Mouse (Mus musculus) embryonic facial prominence, embryonic 13.5 days (tissue): ENCODE results near the gene Myo1b. TPM values are rescaled to one million over a fixed set of nuclear protein-coding genes. Genes with fewer than 3 reads are reported as not detected.
A peak's percentile ranks its signal among the peaks of the same experiment; 100 is the strongest.
"Not testable (repeated sequence)": the region's sequence is repeated elsewhere in the genome, so short reads cannot be mapped to it uniquely, and the experiment has no call there.

Experiments used
- ATAC-seq: fragments of 200-750 bp; cut with Nextera tagmentation; 2 replicates; pipeline ENCODE4 v1.8.0; 2017; ENCODE audit warnings: low read depth; ENCODE audit not compliant: insufficient number of reproducible peaks, insufficient read depth, low FRiP score, low TSS enrichment
- H3K27ac ChIP-seq: fragments of 300-500 bp; sonication (generic); 2 replicates; pipeline ENCODE4 v1.5.1; 2015; ENCODE audit warnings: moderate library complexity, mild to moderate bottlenecking, inconsistent platforms
- H3K27me3 ChIP-seq: fragments of 300-500 bp; sonication (generic); 2 replicates; pipeline ENCODE4 v1.6.1; 2015; ENCODE audit warnings: mild to moderate bottlenecking, inconsistent platforms
- H3K36me3 ChIP-seq: fragments of 300-500 bp; sonication (generic); 2 replicates; pipeline ENCODE4 v1.6.1; 2015; ENCODE audit warnings: mild to moderate bottlenecking, inconsistent platforms
- H3K4me1 ChIP-seq: fragments of 300-500 bp; sonication (generic); 2 replicates; pipeline ENCODE4 v1.6.1; 2015; ENCODE audit warnings: inconsistent platforms
- H3K4me2 ChIP-seq: fragments of 300-500 bp; sonication (generic); 2 replicates; pipeline ENCODE4 v1.6.1; 2015; ENCODE audit warnings: moderate library complexity, mild to moderate bottlenecking, inconsistent platforms
- H3K4me3 ChIP-seq: fragments of 300-500 bp; sonication (generic); 2 replicates; pipeline ENCODE4 v1.5.1; 2015; ENCODE audit warnings: mild to moderate bottlenecking, inconsistent platforms
- H3K9ac ChIP-seq: fragments of 300-500 bp; sonication (generic); 2 replicates; pipeline ENCODE4 v1.6.1; 2015; ENCODE audit warnings: mild to moderate bottlenecking, inconsistent platforms
- H3K9me3 ChIP-seq: fragments of 300-500 bp; sonication (generic); 2 replicates; pipeline ENCODE4 v1.6.1; 2016; ENCODE audit warnings: inconsistent platforms
- WGBS: fragments of 180-500 bp; shearing (Covaris S2); methylation state at CpG from one replicate; pipeline ENCODE4 v1.1.7; 2015; ENCODE audit warnings: mixed read lengths; 5-methylcytosine and 5-hydroxymethylcytosine counted together
- polyA plus RNA-seq: library from polyadenylated mRNA; unstranded; fragments of >200 nt; fragmentation: Nextera tagmentation; extraction: Ambion mirVana; gene quantifications from 2 replicates; pipeline ENCODE4 v1.2.1, GENCODE M21; 2015

The Myo1b gene
- polyA plus RNA-seq, 1 experiment from 2014 or later, result 96.1 TPM

DNA sequence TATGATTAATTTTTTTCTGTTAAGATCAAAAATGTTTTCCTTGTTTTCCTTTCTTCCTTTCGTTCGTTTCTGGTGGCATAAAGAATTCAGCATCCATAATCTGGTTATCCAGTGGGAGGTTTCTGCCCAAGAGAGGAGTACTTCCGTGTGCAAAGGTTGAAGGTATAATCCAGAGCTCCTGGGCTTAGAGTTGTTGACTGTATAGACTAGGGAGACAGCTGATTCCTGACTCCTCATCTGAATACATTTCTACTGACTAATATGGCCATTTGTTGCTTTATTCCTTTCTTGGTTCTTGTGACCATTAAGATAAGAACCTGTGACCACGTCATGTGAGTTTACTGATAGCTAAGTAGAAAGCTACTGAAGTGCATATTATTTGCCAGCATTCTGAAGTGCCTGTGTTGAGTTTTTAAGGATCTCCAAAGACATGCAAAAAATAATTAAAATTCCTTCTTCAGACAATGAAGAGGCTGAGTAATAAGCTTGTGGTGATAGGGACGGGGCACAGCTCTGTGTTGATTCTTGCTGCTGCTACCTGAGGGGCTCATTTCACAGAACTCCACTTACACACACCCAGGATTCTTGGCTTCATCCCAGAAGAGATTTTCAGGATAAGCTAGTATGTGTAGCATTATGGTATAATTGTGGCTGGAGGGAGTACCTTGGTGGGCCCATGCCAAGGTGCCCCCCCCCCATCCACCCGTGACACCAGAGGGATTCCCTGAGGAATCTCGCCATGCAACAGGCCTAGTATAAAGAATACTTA is 43.2 kb downstream of the Myo1b start:
- H3K9ac ChIP-seq, result no peak overlapping the region
- peak overlapping the region; percentile 44; the same call in 1 of the 2 replicates for H3K27ac ChIP-seq
- peaks cover 4% of the 10 kb centered on the region for H3K36me3 ChIP-seq
- peaks cover 56% of the 10 kb centered on the region for H3K4me1 ChIP-seq
- no peaks in the 10 kb centered on the region for H3K9me3 ChIP-seq
- peak; percentile 67; the same call in 1 of the 2 replicates for ATAC-seq
- no peaks in the 10 kb centered on the region for H3K27me3 ChIP-seq
- H3K4me2 ChIP-seq, result no peak overlapping the region
- 64% methylated on average over 7 of the region's 7 CpGs for WGBS
- no peak overlapping the region for H3K4me3 ChIP-seq

DNA sequence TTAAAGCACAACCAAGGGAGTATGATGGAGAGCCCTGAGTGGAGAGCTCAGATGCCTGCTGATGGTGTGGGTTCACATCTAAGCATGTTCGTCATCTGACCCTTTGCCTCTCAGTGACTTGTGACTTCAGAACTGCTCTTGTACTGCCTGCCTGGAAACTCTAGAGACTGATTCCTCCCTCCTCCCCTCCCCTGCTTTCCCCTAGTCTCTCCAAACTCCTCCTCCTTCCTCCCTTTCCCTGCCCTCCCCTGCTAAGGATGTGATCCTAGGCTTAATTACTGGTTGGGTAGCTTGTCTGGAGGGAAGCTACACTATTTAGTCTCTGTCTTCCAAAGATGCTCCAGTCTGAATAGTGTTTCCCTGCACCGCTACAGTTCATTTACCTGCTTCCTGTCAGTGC is 44.6 kb downstream of the Myo1b start:
- H3K27ac ChIP-seq, ATAC-seq, H3K4me2 ChIP-seq, H3K36me3 ChIP-seq, H3K4me3 ChIP-seq, H3K9ac ChIP-seq, H3K27me3 ChIP-seq, H3K9me3 ChIP-seq: not testable (repeated sequence)
- H3K4me1 ChIP-seq, result peaks cover 52% of the 10 kb centered on the region
- WGBS, result 54% methylated on average over 2 of the region's 2 CpGs

GRCm38 (mm10) chr1:51862828-51863421 is 52.9 kb downstream of the Myo1b start:
- ATAC-seq, result no peak
- no peaks in the 10 kb centered on the region for H3K9me3 ChIP-seq
- H3K9ac ChIP-seq, result no peak overlapping the region
- H3K4me3 ChIP-seq, result no peak overlapping the region
- WGBS, result 91% methylated on average over 8 of the region's 8 CpGs
- peaks cover 18% of the 10 kb centered on the region for H3K4me1 ChIP-seq
- no peak overlapping the region for H3K27ac ChIP-seq
- peaks cover 12% of the 10 kb centered on the region for H3K36me3 ChIP-seq
- H3K4me2 ChIP-seq, result no peak overlapping the region
- no peaks in the 10 kb centered on the region for H3K27me3 ChIP-seq

DNA sequence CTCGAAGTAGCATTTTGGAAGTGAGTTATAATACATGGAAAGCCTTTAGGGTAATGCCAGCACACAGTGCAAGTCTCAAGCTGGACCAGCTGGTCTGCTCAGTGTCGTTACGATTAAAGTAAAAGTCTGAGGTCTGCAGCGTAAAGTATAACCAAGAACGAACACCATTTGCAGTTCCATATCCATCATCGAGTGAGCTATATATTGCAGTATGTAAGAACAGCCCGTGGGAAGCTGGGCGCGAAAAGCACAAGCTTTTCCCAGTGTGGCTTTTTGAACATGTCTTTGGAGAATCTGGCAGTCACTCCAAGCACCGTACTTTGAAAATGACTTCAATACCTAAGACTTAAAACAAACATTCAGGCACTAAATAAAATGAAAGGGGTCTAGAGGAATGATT is 55.0 kb downstream of the Myo1b start:
- WGBS, result 89% methylated on average over 10 of the region's 10 CpGs
- peaks cover 8% of the 10 kb centered on the region for H3K4me1 ChIP-seq

DNA sequence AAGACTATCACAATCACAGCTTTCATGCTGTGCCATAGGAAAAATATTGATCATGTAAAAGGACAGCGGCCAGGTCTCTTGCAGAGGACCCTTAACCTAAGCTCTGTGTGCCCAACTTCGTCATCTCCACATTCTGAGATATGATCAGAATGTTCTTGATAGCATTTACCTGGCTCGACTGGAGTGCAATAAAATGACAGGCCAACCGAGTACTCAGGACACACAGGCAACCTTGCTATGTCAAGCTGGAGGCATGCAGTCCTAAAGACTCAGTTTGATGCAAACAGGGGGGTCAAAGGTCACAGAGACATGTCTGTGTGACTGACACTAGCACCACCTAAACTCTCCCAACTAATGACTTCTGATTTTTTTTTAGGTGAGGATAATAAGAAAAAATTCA is 58.9 kb downstream of the Myo1b start:
- no peak overlapping the region for H3K4me2 ChIP-seq
- no peak overlapping the region for H3K27ac ChIP-seq
- 82% methylated on average over 4 of the region's 4 CpGs for WGBS
- H3K27me3 ChIP-seq, result no peaks in the 10 kb centered on the region
- ATAC-seq, result no peak
- H3K36me3 ChIP-seq, result peaks cover 11% of the 10 kb centered on the region
- no peaks in the 10 kb centered on the region for H3K9me3 ChIP-seq
- no peak overlapping the region for H3K4me3 ChIP-seq
- H3K9ac ChIP-seq, result no peak overlapping the region
- peaks cover 6% of the 10 kb centered on the region; the same call in 1 of the 2 replicates for H3K4me1 ChIP-seq

More for the DNA sequence above, 55.0 kb downstream of the Myo1b start:
- H3K36me3 ChIP-seq, result peaks cover 12% of the 10 kb centered on the region
- H3K27me3 ChIP-seq, result no peaks in the 10 kb centered on the region
- H3K4me2 ChIP-seq, result no peak overlapping the region
- H3K9ac ChIP-seq, result no peak overlapping the region
- no peak overlapping the region for H3K27ac ChIP-seq
- H3K9me3 ChIP-seq, result no peaks in the 10 kb centered on the region
- ATAC-seq, result no peak
- no peak overlapping the region for H3K4me3 ChIP-seq

- no peak for ATAC-seq
- no peak overlapping the region for H3K27ac ChIP-seq
- H3K4me1 ChIP-seq, result peaks cover 12% of the 10 kb centered on the region; the same call in 1 of the 2 replicates
- WGBS, result 81% methylated on average over 11 of the region's 11 CpGs
- no peak overlapping the region for H3K9ac ChIP-seq
- no peaks in the 10 kb centered on the region for H3K9me3 ChIP-seq
- H3K4me3 ChIP-seq, result no peak overlapping the region
- H3K27me3 ChIP-seq, result no peaks in the 10 kb centered on the region
- peaks cover 14% of the 10 kb centered on the region for H3K36me3 ChIP-seq
- H3K4me2 ChIP-seq, result no peak overlapping the region
These were observed 59.5 kb downstream of the Myo1b start for GRCm38 (mm10) chr1:51856245-51856915.

DNA sequence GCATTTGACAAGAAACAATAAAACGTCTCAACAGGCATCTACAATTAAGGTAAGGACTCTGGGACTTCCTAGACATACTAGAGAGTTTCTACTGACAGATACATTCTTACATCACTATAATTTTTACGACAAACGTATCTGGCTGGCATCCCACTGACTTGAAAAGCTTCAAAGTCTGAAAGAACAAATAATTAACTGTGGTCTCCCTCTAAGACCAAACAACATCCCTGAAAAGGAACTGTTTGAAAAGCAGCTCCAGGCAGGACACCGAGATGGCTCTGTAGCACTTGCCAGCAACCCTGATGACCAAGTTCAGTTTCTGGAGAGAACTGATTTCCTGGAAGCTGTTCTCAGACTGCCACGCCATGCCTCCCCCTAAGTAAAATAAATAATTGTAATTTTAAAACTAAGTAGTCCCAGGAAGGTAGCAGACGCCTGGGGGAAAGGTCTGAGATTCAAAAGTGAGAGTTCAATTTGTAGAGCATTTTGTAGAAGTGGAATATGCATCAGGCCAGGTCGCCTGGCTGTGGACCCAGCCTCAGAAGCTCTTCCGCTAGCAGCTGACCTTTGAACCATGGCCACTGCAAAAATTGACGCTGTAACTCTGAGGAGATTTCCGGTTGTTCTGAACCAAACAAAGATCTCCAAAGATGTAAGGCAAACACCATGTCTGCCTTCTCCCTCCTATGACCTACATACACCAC is 60.2 kb downstream of the Myo1b start:
- Histone ChIP-seq H3K9ac (no peak overlapping the region), H3K4me1 (peaks cover 13% of the 10 kb centered on the region; the same call in 1 of the 2 replicates), H3K4me2 (no peak overlapping the region), H3K4me3 (no peak overlapping the region), H3K27ac (no peak overlapping the region), H3K9me3 (no peaks in the 10 kb centered on the region), H3K36me3 (peaks cover 17% of the 10 kb centered on the region), H3K27me3 (no peaks in the 10 kb centered on the region)
- ATAC-seq, result no peak
- 58% methylated on average over 10 of the region's 10 CpGs for WGBS

- Histone ChIP-seq H3K36me3 (peaks cover 11% of the 10 kb centered on the region; the same call in 1 of the 2 replicates), H3K4me2 (no peak overlapping the region), H3K27me3 (no peaks in the 10 kb centered on the region), H3K4me3 (no peak overlapping the region), H3K9ac (no peak overlapping the region), H3K4me1 (peaks cover 27% of the 10 kb centered on the region), H3K27ac (no peak overlapping the region), H3K9me3 (no peaks in the 10 kb centered on the region)
- 77% methylated on average over 5 of the region's 5 CpGs for WGBS
- no peak for ATAC-seq
These were observed 63.6 kb downstream of the Myo1b start for GRCm38 (mm10) chr1:51852314-51852713.

DNA sequence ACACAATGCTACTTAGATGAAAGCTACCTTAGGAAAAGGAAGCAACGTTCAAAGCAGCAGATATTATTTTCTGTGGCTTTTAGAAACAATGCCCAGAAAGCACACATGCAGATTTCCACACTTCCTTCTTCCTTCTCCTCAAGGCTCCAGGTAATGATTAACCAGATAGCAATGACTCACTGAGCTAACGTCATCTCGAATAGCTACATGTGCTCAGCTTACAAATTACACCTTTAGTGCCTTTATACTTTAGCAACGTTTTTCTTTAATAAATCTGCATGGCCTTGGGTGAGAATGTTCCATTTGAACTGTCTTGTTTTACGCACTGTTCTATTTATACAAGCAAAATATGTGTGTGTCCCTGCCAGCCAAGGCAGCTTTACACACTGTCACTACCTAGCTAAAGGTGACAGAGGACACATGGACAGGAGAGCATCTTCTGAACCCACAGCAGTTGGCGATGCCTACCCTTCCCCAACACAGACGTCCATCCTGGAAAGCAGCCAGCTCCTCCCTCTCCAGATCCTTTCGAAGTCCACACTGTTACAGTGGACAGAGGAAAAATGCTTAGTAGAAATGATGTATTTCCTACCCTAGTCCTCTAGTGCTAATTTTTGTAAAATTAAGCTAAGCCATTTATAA is 66.2 kb downstream of the Myo1b start:
- 63% methylated on average over 8 of the region's 8 CpGs for WGBS
- peaks cover 31% of the 10 kb centered on the region for H3K4me1 ChIP-seq
- H3K27ac ChIP-seq, result no peak overlapping the region; the same call in 1 of the 2 replicates
- H3K9ac ChIP-seq, result no peak overlapping the region
- H3K27me3 ChIP-seq, result no peaks in the 10 kb centered on the region
- no peaks in the 10 kb centered on the region for H3K9me3 ChIP-seq
- no peak for ATAC-seq
- H3K4me3 ChIP-seq, result no peak overlapping the region
- no peak overlapping the region for H3K4me2 ChIP-seq
- peaks cover 11% of the 10 kb centered on the region; the same call in 1 of the 2 replicates for H3K36me3 ChIP-seq

GRCm38 (mm10) chr1:51845264-51846036 is 70.4 kb downstream of the Myo1b start:
- Histone ChIP-seq H3K36me3 (no peaks in the 10 kb centered on the region), H3K4me3 (no peak overlapping the region), H3K4me2 (no peak overlapping the region), H3K27ac (no peak overlapping the region), H3K4me1 (peaks cover 31% of the 10 kb centered on the region), H3K9ac (no peak overlapping the region), H3K27me3 (no peaks in the 10 kb centered on the region), H3K9me3 (no peaks in the 10 kb centered on the region)
- ATAC-seq, result no peak
- WGBS, result 77% methylated on average over 2 of the region's 2 CpGs
